Mouse (Mus musculus): ENCODE results near the gene Tmem54. TPM values are rescaled to one million over a fixed set of nuclear protein-coding genes. Genes with fewer than 3 reads are reported as not detected.

Gene Tmem54
- polyA plus RNA-seq, 1 experiment from 2014 or later, result 4.6 TPM

DNA sequence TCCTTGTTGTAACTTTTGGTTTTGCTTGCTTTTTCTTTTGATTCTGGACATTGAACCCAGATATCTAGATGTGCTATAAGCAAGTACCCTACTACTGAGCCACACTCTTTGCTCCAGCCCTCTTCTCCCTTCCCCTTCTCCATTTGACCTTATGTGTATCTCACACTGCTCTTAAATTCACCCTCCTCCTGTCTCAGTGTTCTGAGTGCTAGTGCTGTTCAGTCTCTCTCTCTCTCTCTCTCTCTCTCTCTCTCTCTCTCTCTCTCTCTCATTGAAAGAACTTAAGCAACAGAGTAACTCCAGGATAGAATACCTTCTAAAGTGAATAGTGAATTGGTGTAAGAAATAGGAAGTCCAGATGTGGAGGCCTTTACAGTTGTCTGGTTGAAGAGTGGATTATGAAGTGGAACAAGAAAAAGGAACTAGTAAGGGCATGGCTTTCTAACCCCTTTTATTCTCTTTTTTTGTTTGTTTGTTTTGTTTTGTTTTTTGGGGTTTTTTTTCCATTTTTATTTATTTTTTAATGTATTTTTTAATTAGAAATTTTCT, 39.6 kb upstream of the Tmem54 start:
- Histone ChIP-seq H3K9me3 (ENCODE audit: control insufficient read depth, low read length) (no peaks in the 10 kb centered on the region), H3K9ac (ENCODE audit: low read length) (no peak overlapping the region), H3K27me3 (ENCODE audit: control insufficient read depth, insufficient read depth, low read length) (no peaks in the 10 kb centered on the region), H3K4me1 (ENCODE audit: control insufficient read depth, insufficient read depth, low read length) (no peaks in the 10 kb centered on the region), H3K4me2 (ENCODE audit: low read depth, severe bottlenecking) (no peak overlapping the region), H3K27ac (replicated peaks; ENCODE audit: low read depth, low read length) (no peak overlapping the region), H3K36me3 (ENCODE audit: control insufficient read depth, insufficient read depth, low read length) (no peaks in the 10 kb centered on the region), H3K4me3 (ENCODE audit: low read depth, low read length) (no peak overlapping the region)
- ATAC-seq (ENCODE audit: insufficient number of reproducible peaks, low FRiP score, low TSS enrichment, low read depth) (no peak), DNase-seq (ENCODE audit: low spot score) (no peak)

GRCm38 (mm10) chr4:129067638-129068415, 37.5 kb upstream of the Tmem54 start:
- H3K9ac ChIP-seq (ENCODE audit: low read length), result no peak overlapping the region
- H3K27ac ChIP-seq (replicated peaks; ENCODE audit: low read depth, low read length), result no peak overlapping the region
- no peaks in the 10 kb centered on the region for H3K9me3 ChIP-seq (ENCODE audit: control insufficient read depth, low read length)
- ATAC-seq (ENCODE audit: insufficient number of reproducible peaks, low FRiP score, low TSS enrichment, low read depth) (no peak), DNase-seq (ENCODE audit: low spot score) (no peak)
- 88% methylated on average over 5 of the region's 5 CpGs for WGBS
- H3K27me3 ChIP-seq (ENCODE audit: control insufficient read depth, insufficient read depth, low read length), result no peaks in the 10 kb centered on the region
- H3K36me3 ChIP-seq (ENCODE audit: control insufficient read depth, insufficient read depth, low read length), result no peaks in the 10 kb centered on the region
- H3K4me2 ChIP-seq (ENCODE audit: low read depth, severe bottlenecking), result no peak overlapping the region
- H3K4me1 ChIP-seq (ENCODE audit: control insufficient read depth, insufficient read depth, low read length), result no peaks in the 10 kb centered on the region
- no peak overlapping the region for H3K4me3 ChIP-seq (ENCODE audit: low read depth, low read length)

- H3K36me3 ChIP-seq (ENCODE audit: control insufficient read depth, insufficient read depth, low read length), result no peaks in the 10 kb centered on the region
- no peak overlapping the region for H3K9ac ChIP-seq (ENCODE audit: low read length)
- no peak overlapping the region for H3K4me3 ChIP-seq (ENCODE audit: low read depth, low read length)
- H3K4me1 ChIP-seq (ENCODE audit: control insufficient read depth, insufficient read depth, low read length), result no peaks in the 10 kb centered on the region
- WGBS, result 97% methylated on average over 4 of the region's 4 CpGs
- no peaks in the 10 kb centered on the region for H3K27me3 ChIP-seq (ENCODE audit: control insufficient read depth, insufficient read depth, low read length)
- H3K9me3 ChIP-seq (ENCODE audit: control insufficient read depth, low read length), result no peaks in the 10 kb centered on the region
- DNase-seq (ENCODE audit: low spot score) (no peak), ATAC-seq (ENCODE audit: insufficient number of reproducible peaks, low FRiP score, low TSS enrichment, low read depth) (no peak)
- no peak overlapping the region for H3K27ac ChIP-seq (replicated peaks; ENCODE audit: low read depth, low read length)
- H3K4me2 ChIP-seq (ENCODE audit: low read depth, severe bottlenecking), result no peak overlapping the region
Observed at GRCm38 (mm10) chr4:129068848-129069247, 36.5 kb upstream of the Tmem54 start.

DNA sequence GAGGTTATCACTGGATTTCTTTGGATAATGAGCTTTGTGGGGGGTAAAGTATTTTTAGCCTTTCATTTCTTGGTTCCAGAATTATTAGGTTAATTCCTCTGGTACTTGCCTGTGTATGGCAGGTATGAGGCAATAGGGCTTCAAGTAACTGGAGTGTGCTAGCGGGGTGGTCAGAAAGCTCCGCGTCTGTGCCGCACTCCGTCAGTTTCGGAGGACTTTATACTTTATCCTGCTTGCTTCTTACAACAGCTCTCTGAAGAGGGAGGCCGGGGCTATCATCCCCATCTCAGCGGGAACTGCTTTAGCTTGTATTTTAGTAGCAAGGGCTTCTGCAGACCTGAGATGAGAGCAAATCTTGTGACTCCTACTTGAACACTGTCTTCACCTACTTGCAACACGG, 26.2 kb upstream of the Tmem54 start:
- H3K27me3 ChIP-seq (ENCODE audit: control insufficient read depth, insufficient read depth, low read length), result no peaks in the 10 kb centered on the region
- no peaks in the 10 kb centered on the region for H3K4me1 ChIP-seq (ENCODE audit: control insufficient read depth, insufficient read depth, low read length)
- H3K4me3 ChIP-seq (ENCODE audit: low read depth, low read length), result no peak overlapping the region
- WGBS, result 95% methylated on average over 9 of the region's 9 CpGs
- H3K36me3 ChIP-seq (ENCODE audit: control insufficient read depth, insufficient read depth, low read length), result peaks cover 24% of the 10 kb centered on the region
- DNase-seq (ENCODE audit: low spot score), result no peak
- no peak overlapping the region for H3K27ac ChIP-seq (replicated peaks; ENCODE audit: low read depth, low read length)
- ATAC-seq (ENCODE audit: insufficient number of reproducible peaks, low FRiP score, low TSS enrichment, low read depth), result no peak
- no peaks in the 10 kb centered on the region for H3K9me3 ChIP-seq (ENCODE audit: control insufficient read depth, low read length)
- no peak overlapping the region for H3K4me2 ChIP-seq (ENCODE audit: low read depth, severe bottlenecking)
- H3K9ac ChIP-seq (ENCODE audit: low read length), result no peak overlapping the region

- Histone ChIP-seq H3K36me3 (ENCODE audit: control insufficient read depth, insufficient read depth, low read length) (peaks cover 24% of the 10 kb centered on the region), H3K9me3 (ENCODE audit: control insufficient read depth, low read length) (no peaks in the 10 kb centered on the region), H3K4me3 (ENCODE audit: low read depth, low read length) (no peak overlapping the region), H3K27ac (replicated peaks; ENCODE audit: low read depth, low read length) (no peak overlapping the region), H3K27me3 (ENCODE audit: control insufficient read depth, insufficient read depth, low read length) (no peaks in the 10 kb centered on the region), H3K9ac (ENCODE audit: low read length) (no peak overlapping the region), H3K4me2 (ENCODE audit: low read depth, severe bottlenecking) (no peak overlapping the region), H3K4me1 (ENCODE audit: control insufficient read depth, insufficient read depth, low read length) (no peaks in the 10 kb centered on the region)
- 86% methylated on average over 7 of the region's 7 CpGs for WGBS
- no peak for ATAC-seq (ENCODE audit: insufficient number of reproducible peaks, low FRiP score, low TSS enrichment, low read depth)
- DNase-seq (ENCODE audit: low spot score), result no peak
Observed at GRCm38 (mm10) chr4:129081041-129081440, 24.3 kb upstream of the Tmem54 start.

- Histone ChIP-seq H3K36me3 (ENCODE audit: control insufficient read depth, insufficient read depth, low read length) (peaks cover 24% of the 10 kb centered on the region), H3K27me3 (ENCODE audit: control insufficient read depth, insufficient read depth, low read length) (no peaks in the 10 kb centered on the region), H3K4me2 (ENCODE audit: low read depth, severe bottlenecking) (no peak overlapping the region), H3K9ac (ENCODE audit: low read length) (no peak overlapping the region), H3K4me1 (ENCODE audit: control insufficient read depth, insufficient read depth, low read length) (no peaks in the 10 kb centered on the region), H3K9me3 (ENCODE audit: control insufficient read depth, low read length) (no peaks in the 10 kb centered on the region), H3K27ac (replicated peaks; ENCODE audit: low read depth, low read length) (no peak overlapping the region), H3K4me3 (ENCODE audit: low read depth, low read length) (no peak overlapping the region)
- WGBS, result 82% methylated on average over 6 of the region's 6 CpGs
- no peak for ATAC-seq (ENCODE audit: insufficient number of reproducible peaks, low FRiP score, low TSS enrichment, low read depth)
- no peak for DNase-seq (ENCODE audit: low spot score)
Observed at GRCm38 (mm10) chr4:129081512-129081911, 23.8 kb upstream of the Tmem54 start.

DNA sequence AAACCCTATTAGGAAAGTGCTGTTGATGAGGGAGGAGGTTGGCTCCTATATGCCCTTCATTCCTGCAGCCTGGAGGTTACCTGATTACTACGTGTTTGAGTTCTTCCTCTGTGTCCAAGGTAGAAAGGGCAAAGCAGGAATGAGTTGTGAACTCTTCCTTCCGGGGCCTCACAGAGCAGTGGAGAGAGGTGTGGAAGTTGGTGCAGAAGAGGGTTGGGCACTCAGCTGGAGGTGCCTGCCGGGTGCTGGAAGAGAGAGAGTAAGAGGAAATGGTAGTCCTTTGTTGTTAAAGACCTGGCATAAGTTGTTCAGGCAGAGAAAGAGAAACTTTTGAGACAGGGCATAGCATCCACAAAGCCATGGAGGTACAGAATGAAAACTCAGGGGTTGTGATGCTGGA, 23.4 kb upstream of the Tmem54 start:
- H3K4me3 ChIP-seq (ENCODE audit: low read depth, low read length), result no peak overlapping the region
- ATAC-seq (ENCODE audit: insufficient number of reproducible peaks, low FRiP score, low TSS enrichment, low read depth) (no peak), DNase-seq (ENCODE audit: low spot score) (no peak)
- H3K4me1 ChIP-seq (ENCODE audit: control insufficient read depth, insufficient read depth, low read length), result no peaks in the 10 kb centered on the region
- peaks cover 21% of the 10 kb centered on the region for H3K36me3 ChIP-seq (ENCODE audit: control insufficient read depth, insufficient read depth, low read length)
- no peak overlapping the region for H3K4me2 ChIP-seq (ENCODE audit: low read depth, severe bottlenecking)
- H3K9ac ChIP-seq (ENCODE audit: low read length), result no peak overlapping the region
- WGBS, result 75% methylated on average over 3 of the region's 3 CpGs
- no peaks in the 10 kb centered on the region for H3K9me3 ChIP-seq (ENCODE audit: control insufficient read depth, low read length)
- H3K27me3 ChIP-seq (ENCODE audit: control insufficient read depth, insufficient read depth, low read length), result no peaks in the 10 kb centered on the region
- H3K27ac ChIP-seq (replicated peaks; ENCODE audit: low read depth, low read length), result no peak overlapping the region

GRCm38 (mm10) chr4:129082379-129083115, 22.8 kb upstream of the Tmem54 start:
- Histone ChIP-seq H3K27ac (replicated peaks; ENCODE audit: low read depth, low read length) (no peak overlapping the region), H3K4me2 (ENCODE audit: low read depth, severe bottlenecking) (no peak overlapping the region), H3K27me3 (ENCODE audit: control insufficient read depth, insufficient read depth, low read length) (no peaks in the 10 kb centered on the region), H3K4me3 (ENCODE audit: low read depth, low read length) (no peak overlapping the region), H3K9ac (ENCODE audit: low read length) (no peak overlapping the region), H3K36me3 (ENCODE audit: control insufficient read depth, insufficient read depth, low read length) (peaks cover 21% of the 10 kb centered on the region), H3K4me1 (ENCODE audit: control insufficient read depth, insufficient read depth, low read length) (no peaks in the 10 kb centered on the region), H3K9me3 (ENCODE audit: control insufficient read depth, low read length) (no peaks in the 10 kb centered on the region)
- DNase-seq (ENCODE audit: low spot score) (peak; percentile 76), ATAC-seq (ENCODE audit: insufficient number of reproducible peaks, low FRiP score, low TSS enrichment, low read depth) (no peak)
- 51% methylated on average over 10 of the region's 10 CpGs for WGBS

All from limb, embryonic 11.5 days (tissue).